Mouse (Mus musculus): ENCODE measurements around the gene Hist1h2ac. TPM values are rescaled to one million over a fixed set of nuclear protein-coding genes. Genes with fewer than 3 reads are reported as not detected.
A peak's percentile ranks its signal among the peaks of the same experiment; 100 is the strongest.
"Not testable (repeated sequence)": the region's sequence is repeated elsewhere in the genome, so short reads cannot be mapped to it uniquely, and the experiment has no call there.

Hist1h2ac gene
- polyA plus RNA-seq, 1 experiment: not detected

DNA sequence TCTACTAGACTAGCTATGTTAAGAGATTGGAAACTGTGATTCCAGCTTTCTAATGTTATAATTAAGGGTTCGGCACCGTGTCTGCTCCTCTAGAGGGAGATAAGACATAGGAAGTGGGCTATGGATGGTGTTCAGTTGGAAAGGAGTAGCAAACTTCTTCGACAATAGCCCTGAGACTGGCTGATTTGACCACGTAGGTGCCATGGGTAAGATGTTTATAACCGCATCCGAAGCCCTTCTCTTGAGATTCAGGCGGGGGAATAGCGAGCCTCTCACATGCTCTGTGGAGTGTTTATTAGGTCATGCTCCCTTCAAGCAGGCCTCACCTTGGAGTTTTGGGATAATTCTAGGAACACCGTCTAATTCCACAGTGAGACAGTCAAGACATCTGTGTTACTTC lies 11.2 kb upstream of the Hist1h2ac start:
- TF ChIP-seq CTCF (IDR thresholded peaks at IDR 0.05; ENCODE audit: insufficient read depth, low read depth, low read length) (no peak), POLR2A (IDR thresholded peaks at IDR 0.05; ENCODE audit: insufficient read depth, low read depth, low read length) (no peak)
- Histone ChIP-seq H3K27ac (ENCODE audit: insufficient read depth, low read depth, low read length) (no peak overlapping the region), H3K4me1 (ENCODE audit: control insufficient read depth, insufficient read depth, low read length) (peaks cover 5% of the 10 kb centered on the region; the same call in 1 of the 2 replicates), H3K4me3 (ENCODE audit: insufficient read depth, low read depth, low read length) (no peak overlapping the region)
- 87% methylated on average over 9 of the region's 9 CpGs for WGBS

- TF ChIP-seq POLR2A (IDR thresholded peaks at IDR 0.05; ENCODE audit: insufficient read depth, low read depth, low read length): no peak
- Histone ChIP-seq H3K27ac (ENCODE audit: insufficient read depth, low read depth, low read length) (no peak overlapping the region), H3K4me1 (ENCODE audit: control insufficient read depth, insufficient read depth, low read length) (peaks cover 5% of the 10 kb centered on the region; the same call in 1 of the 2 replicates), H3K4me3 (ENCODE audit: insufficient read depth, low read depth, low read length) (no peak overlapping the region)
- 88% methylated on average over 6 of the region's 6 CpGs for WGBS
Measured at GRCm38 (mm10) chr13:23693856-23694440, 10.2 kb upstream of the Hist1h2ac start.

DNA sequence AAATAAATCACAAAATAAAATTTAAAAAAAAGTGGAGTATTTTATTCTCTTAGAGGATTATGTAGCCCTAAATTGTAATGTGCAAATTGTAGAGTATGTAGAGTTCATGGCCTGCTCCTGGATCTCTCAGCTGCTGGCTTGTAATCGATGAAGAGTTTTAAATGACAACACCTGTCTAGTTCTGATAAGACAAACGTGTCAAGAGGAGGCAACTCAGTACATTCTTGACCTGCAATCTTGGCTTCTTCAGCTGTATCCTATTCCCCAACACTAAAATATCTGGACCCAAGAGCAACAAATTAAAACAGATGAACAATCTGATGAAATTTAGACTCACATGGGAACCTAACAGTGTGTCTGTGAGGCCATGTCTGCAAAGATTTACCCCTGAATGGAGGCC lies 5.7 kb upstream of the Hist1h2ac start:
- Histone ChIP-seq H3K4me1 (ENCODE audit: control insufficient read depth, insufficient read depth, low read length) (no peaks in the 10 kb centered on the region), H3K4me3 (ENCODE audit: insufficient read depth, low read depth, low read length) (no peak overlapping the region), H3K27ac (ENCODE audit: insufficient read depth, low read depth, low read length) (no peak overlapping the region)
- WGBS: 88% methylated on average over 2 of the region's 2 CpGs
- no peak for TF ChIP-seq CTCF (IDR thresholded peaks at IDR 0.05; ENCODE audit: insufficient read depth, low read depth, low read length)
- no peak for TF ChIP-seq POLR2A (IDR thresholded peaks at IDR 0.05; ENCODE audit: insufficient read depth, low read depth, low read length)

- Histone ChIP-seq H3K27ac (ENCODE audit: insufficient read depth, low read depth, low read length) (no peak overlapping the region), H3K4me1 (ENCODE audit: control insufficient read depth, insufficient read depth, low read length) (no peaks in the 10 kb centered on the region), H3K4me3 (ENCODE audit: insufficient read depth, low read depth, low read length) (no peak overlapping the region)
- TF ChIP-seq POLR2A (IDR thresholded peaks at IDR 0.05; ENCODE audit: insufficient read depth, low read depth, low read length): no peak
- TF ChIP-seq CTCF (IDR thresholded peaks at IDR 0.05; ENCODE audit: insufficient read depth, low read depth, low read length): no peak
- WGBS: 94% methylated on average over 2 of the region's 2 CpGs
Measured at GRCm38 (mm10) chr13:23688956-23689355, 5.2 kb upstream of the Hist1h2ac start.

DNA sequence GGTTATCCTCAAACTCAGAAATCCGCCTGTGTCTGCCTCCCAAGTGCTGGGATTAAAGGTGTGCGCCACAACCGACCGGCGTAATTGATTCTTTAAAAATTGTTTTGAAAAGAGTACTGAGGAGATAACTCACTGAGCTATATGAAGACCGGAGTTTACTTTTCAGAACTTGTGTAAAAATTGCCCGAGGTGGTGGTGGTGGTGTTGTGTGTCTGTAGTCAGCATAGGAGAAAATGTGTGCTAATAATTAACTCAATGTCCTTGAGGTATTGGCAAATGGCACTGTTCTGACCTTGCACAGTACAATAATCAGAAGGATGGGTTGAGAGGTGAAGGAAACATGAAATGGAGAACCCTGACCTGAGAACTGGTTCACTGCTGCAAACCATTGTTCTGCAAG lies 4.2 kb upstream of the Hist1h2ac start:
- TF ChIP-seq POLR2A (IDR thresholded peaks at IDR 0.05; ENCODE audit: insufficient read depth, low read depth, low read length) (no peak), CTCF (IDR thresholded peaks at IDR 0.05; ENCODE audit: insufficient read depth, low read depth, low read length) (no peak)
- no peaks in the 10 kb centered on the region for H3K4me1 ChIP-seq (ENCODE audit: control insufficient read depth, insufficient read depth, low read length)
- H3K27ac ChIP-seq (ENCODE audit: insufficient read depth, low read depth, low read length): no peak overlapping the region
- 96% methylated on average over 7 of the region's 7 CpGs for WGBS
- H3K4me3 ChIP-seq (ENCODE audit: insufficient read depth, low read depth, low read length): no peak overlapping the region

DNA sequence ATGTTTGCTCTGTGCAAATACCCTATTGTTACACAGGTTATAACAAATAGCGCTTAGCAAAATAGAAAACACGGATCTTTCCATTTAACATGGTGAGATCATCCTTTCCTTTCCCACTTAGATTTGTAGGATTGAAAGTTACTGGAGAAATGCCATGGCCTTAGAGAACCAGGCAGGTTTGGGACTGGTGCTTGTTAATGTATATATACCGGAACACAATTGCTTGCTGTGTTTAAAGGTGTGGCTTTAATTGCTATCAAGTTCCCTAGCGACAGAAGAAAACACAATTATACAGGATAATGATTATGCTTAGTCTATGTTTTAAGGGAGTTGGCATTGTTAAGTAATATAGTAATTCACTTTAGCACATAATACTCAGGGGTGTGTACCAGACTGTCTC lies 3.4 kb upstream of the Hist1h2ac start:
- whole genome bisulfite sequencing: 50% methylated on average over 4 of the region's 4 CpGs
- TF ChIP-seq POLR2A (IDR thresholded peaks at IDR 0.05; ENCODE audit: insufficient read depth, low read depth, low read length) (no peak), CTCF (IDR thresholded peaks at IDR 0.05; ENCODE audit: insufficient read depth, low read depth, low read length) (no peak)
- Histone ChIP-seq H3K4me3 (ENCODE audit: insufficient read depth, low read depth, low read length) (no peak overlapping the region), H3K4me1 (ENCODE audit: control insufficient read depth, insufficient read depth, low read length) (no peaks in the 10 kb centered on the region), H3K27ac (ENCODE audit: insufficient read depth, low read depth, low read length) (no peak overlapping the region)

DNA sequence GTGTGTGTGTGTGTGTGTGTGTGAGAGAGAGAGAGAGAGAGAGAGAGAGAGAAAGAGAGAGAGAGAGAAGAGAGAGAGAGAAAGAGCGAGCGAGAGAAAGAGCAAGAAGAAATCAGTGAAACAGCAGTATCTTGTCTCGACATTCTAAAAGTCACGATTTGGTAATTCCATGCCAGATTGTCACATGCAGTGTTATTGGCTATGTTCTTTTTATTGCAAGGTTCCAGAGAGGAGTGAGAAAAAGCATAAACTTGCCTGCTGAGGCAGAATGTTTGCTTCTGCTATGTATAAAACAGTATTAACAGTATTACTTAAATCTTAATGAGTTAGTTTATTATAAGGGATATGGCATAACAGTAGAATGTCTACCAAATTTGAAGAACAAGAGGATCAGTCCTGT lies 2.2 kb upstream of the Hist1h2ac start:
- 0 out of 2 replicates have a peak overlapping the region, but pooled peaks have one; percentile 44 for H3K27ac ChIP-seq (ENCODE audit: insufficient read depth, low read depth, low read length)
- TF ChIP-seq POLR2A (IDR thresholded peaks at IDR 0.05; ENCODE audit: insufficient read depth, low read depth, low read length): no peak
- no peak for TF ChIP-seq CTCF (IDR thresholded peaks at IDR 0.05; ENCODE audit: insufficient read depth, low read depth, low read length)

DNA sequence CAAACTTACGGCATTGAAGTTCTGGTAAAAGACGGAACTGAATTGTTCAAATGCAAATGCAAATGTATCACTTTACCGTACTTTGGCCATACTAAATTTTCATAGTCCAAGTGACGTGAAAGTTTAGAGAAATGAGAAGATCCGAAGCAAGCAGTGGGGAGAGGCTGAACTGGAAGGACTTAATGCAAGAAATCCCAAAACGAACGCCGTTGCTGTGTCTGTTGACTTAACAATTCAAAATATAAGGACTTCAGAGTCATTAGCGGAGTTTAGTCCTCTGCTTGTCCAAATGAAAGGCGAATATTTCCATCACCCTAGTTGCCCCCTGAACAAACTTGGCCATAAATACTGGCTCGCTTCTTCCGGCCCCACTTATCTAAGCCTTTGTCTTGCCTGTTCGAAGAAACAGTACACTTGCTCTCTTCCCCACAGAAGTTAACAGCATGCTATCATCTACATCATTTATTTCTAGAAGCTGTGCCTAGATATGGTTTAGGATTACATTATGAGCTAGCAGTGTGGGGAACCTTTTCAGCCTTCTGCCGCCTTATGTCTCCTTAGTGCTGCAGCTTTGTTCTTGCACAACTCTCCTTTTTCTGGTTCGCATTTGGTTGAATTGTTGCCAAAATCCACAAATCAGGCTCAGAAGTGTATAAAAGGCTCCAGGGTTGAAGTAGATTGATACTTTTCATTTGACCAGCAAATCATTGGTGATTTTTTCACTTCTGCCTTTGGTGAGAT lies 1.5 kb upstream of the Hist1h2ac start:
- H3K4me3 ChIP-seq (ENCODE audit: insufficient read depth, low read depth, low read length): peak overlapping the region; percentile 27
- H3K4me1 ChIP-seq (ENCODE audit: control insufficient read depth, insufficient read depth, low read length): no peaks in the 10 kb centered on the region
- H3K27ac ChIP-seq (ENCODE audit: insufficient read depth, low read depth, low read length): peak overlapping the region; percentile 63
- WGBS: under 1% methylated on average over 15 of the region's 15 CpGs
- TF ChIP-seq CTCF (IDR thresholded peaks at IDR 0.05; ENCODE audit: insufficient read depth, low read depth, low read length): no peak
- no peak for TF ChIP-seq POLR2A (IDR thresholded peaks at IDR 0.05; ENCODE audit: insufficient read depth, low read depth, low read length)

More for the DNA sequence above, 2.2 kb upstream of the Hist1h2ac start:
- 11% methylated on average over 4 of the region's 4 CpGs for WGBS
- no peaks in the 10 kb centered on the region for H3K4me1 ChIP-seq (ENCODE audit: control insufficient read depth, insufficient read depth, low read length)
- 0 out of 2 replicates have a peak overlapping the region, but pooled peaks have one; percentile 17 for H3K4me3 ChIP-seq (ENCODE audit: insufficient read depth, low read depth, low read length)

DNA sequence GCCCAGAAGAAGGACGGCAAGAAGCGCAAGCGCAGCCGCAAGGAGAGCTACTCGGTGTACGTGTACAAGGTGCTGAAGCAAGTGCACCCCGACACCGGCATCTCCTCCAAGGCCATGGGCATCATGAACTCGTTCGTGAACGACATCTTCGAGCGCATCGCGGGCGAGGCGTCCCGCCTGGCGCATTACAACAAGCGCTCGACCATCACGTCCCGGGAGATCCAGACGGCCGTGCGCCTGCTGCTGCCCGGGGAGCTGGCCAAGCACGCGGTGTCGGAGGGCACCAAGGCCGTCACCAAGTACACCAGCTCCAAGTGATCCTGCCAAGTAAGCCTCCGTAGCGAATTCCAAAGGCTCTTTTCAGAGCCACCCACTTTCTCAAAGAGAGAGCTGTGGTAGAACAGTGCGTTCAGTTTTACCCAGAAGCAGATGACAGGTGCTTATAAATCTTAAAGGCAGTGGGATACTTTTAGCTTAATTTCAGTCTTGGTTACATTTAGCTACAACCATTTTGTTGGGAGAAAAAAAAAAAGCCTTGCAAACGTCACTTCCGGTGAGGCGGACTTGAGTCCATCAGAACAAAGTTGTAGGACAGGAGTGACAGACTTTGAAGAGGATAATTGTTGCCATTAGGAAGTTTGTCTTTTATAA lies 672 bp upstream of the Hist1h2ac start:
- Histone ChIP-seq H3K27ac (ENCODE audit: insufficient read depth, low read depth, low read length) (peak overlapping the region; percentile 85), H3K4me3 (ENCODE audit: insufficient read depth, low read depth, low read length) (peak overlapping the region; percentile 49)
- under 1% methylated on average over 19 of the region's 37 CpGs for WGBS
- H3K4me1 ChIP-seq (ENCODE audit: control insufficient read depth, insufficient read depth, low read length): not testable (repeated sequence)

DNA sequence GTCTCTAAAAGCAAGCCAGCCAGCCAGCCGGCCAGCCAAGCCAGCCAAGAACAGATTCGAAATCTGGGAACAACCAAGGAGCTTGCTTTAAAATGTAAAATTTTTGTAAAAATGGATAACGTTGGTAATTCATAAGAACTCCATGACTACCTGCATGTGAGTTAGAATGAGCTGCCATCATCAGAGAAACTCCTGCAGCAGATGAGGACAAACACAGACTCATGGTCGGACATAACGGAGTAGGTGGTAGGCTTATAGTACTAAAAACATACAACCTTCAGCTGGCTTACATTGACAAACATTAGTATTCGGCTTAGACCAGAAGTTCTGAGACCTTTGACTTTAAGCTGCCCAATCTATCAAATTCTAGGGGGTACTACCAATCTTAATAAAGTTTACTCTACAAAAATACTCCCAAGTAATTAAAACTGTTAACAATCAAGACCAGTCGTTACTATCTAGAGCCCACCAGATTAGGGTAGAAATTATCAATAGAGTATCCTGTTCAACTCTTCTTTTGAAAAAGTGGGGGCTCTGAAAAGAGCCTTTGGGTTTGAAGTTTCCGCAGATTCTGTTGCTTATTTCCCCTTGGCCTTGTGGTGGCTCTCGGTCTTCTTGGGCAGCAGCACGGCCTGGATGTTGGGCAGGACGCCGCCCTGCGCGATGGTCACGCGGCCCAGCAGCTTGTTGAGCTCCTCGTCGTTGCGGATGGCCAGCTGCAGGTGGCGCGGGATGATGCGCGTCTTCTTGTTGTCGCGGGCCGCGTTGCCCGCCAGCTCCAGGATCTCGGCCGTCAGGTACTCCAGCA lies 597 bp downstream of the Hist1h2ac start:
- H3K4me1 ChIP-seq (ENCODE audit: control insufficient read depth, insufficient read depth, low read length); H3K27ac ChIP-seq (ENCODE audit: insufficient read depth, low read depth, low read length): not testable (repeated sequence)
- H3K4me3 ChIP-seq (ENCODE audit: insufficient read depth, low read depth, low read length): peak overlapping the region; percentile 60
- 11% methylated on average over 13 of the region's 30 CpGs for WGBS

Data from olfactory bulb, adult 2 months (tissue).